Mouse (Mus musculus) cerebellum, adult (tissue): ENCODE data around the gene Tmppe.

ENCODE experiments used
- ATAC-seq: cut with Nextera tagmentation; 2 replicates; pipeline ENCODE4 v1.9.2; 2017; ENCODE audit warnings: mild to moderate bottlenecking, moderate library complexity, mixed read lengths; ENCODE audit not compliant: insufficient number of reproducible peaks, low FRiP score, low TSS enrichment

The Tmppe gene

DNA sequence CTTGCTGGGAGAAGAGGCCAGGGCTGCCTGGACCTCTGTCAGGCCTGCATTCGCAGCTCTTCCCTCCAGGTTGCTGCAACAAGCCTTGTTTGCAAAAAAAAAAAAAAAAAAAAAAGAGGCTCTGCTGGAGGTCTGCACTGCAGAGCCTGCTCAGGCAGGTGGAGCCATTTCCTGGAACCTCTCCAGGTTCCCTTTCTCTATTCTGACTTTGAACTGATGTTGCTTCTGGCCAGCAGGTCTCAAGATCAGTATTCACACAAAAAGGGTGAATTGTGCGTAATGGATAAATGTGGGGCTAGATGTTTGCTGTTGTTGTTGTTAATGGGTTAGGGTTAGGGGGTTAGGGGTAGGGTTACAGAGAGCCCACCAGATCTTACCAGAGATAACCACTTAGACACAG lies 34.8 kb downstream of the Tmppe start:
- ATAC-seq: no peak

DNA sequence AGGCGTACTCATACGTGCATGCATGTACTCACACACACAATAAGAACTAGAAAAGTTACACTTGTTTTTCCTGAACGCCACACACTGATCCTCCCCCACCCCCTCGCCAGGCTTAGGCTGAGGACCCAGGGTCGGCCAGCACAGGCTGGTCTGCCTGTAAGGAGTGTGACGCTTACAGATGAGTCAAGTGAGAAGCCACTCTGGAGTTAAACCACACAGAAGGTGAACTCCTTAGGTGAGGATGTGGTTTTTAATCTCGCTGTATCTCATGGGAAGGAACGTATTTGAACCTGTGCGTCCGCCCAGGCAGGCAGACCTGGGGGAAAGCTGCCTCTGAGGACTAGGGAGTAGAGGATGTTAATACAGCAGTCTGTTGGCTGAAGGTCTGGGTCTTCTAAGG lies 39.6 kb downstream of the Tmppe start:
- no peak for ATAC-seq

DNA sequence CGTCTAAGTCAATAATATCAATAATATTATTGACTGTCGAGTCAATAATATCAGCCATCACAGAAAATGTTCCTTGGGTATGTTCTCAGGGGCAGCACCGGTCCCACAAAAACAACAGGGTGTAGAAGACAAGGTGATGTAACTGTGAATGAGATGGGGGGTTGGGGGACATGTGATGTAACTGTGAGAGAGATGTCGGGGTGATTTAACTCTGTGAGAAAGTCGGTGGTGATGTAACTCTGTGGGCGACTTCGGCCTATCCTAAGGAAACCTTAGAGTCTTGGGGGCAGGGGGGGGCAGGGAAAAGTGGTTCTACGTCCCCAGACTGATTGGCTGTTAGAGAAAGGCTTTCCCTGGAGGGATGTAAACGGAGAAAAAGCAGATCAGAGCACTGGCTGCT lies 41.3 kb downstream of the Tmppe start:
- no peak for ATAC-seq

DNA sequence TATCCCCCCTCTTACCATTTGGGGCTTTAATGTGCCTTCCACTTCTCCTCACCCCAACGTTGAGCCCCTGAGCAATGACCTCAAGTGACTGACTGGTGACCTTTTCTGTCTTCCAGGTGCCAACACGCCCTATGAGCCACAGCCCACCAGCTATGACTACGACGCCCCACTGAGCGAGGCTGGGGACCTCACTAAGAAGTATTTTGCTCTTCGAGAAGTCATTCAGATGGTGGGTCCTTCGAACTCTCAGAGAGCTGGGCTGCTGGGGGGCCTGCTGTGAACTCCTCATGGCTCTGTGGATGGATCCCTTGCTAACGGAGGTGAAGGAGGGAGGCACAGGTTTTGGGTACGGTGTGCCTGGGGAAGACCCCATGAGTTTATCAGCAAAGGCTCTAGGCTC lies 42.0 kb downstream of the Tmppe start:
- ATAC-seq: no peak

DNA sequence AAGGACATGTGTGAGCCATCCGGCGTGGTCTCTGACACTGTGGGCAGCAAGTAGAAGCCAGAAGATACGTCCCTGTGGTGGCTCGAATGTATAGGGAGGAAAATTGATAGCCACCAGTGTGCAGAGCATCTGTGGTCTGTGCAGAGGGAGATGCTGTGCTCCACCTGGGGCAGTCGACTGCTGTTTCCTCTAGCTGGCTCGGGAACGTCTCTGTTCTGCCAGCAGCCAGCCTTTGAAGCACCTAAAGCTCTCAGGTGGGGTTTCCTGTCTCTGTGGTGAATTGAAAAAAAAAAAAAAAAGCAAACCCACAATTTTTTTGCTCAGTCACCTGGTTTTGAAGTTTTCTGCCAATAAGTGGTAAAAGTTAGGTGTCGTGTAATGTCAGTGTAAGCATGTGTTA lies 42.4 kb downstream of the Tmppe start:
- ATAC-seq: no peak

DNA sequence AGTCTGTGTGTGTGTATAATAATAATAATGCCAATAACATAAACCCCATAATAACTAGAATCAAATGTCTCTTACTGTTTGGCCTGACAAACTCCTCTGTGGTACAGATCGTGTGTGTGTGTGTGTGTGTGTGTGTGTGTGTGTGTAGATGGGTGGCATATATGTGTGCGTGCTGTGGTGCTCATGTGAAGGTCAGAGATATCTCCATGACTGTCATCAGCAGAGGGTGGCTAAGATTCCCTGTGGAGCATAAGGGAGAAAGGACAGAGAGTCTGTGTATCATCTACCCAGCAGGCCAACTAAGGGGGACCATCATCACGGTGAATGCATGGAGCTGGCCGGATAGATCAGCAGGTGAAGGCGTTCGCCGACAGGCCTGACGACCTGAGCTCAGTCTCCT lies 46.0 kb downstream of the Tmppe start:
- no peak for ATAC-seq

DNA sequence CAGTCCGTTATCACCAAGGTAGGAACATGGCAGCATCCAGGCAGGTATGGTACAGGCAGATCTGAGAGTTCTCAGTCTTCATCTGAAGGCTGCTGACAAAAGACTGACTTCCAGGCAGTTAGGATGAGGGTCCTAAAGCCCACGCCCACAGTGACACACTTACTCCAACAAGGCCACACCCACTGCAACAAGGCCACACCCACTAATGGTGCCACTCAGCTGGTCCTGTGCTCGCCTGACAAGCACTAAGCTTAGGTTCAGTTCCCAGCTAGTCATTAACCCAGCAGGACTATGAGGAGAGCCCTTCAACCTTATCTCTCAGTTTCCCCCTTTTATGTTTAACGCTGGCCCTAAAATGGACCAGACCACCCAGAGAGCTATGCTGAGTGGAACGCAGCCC lies 47.8 kb downstream of the Tmppe start:
- no peak for ATAC-seq

DNA sequence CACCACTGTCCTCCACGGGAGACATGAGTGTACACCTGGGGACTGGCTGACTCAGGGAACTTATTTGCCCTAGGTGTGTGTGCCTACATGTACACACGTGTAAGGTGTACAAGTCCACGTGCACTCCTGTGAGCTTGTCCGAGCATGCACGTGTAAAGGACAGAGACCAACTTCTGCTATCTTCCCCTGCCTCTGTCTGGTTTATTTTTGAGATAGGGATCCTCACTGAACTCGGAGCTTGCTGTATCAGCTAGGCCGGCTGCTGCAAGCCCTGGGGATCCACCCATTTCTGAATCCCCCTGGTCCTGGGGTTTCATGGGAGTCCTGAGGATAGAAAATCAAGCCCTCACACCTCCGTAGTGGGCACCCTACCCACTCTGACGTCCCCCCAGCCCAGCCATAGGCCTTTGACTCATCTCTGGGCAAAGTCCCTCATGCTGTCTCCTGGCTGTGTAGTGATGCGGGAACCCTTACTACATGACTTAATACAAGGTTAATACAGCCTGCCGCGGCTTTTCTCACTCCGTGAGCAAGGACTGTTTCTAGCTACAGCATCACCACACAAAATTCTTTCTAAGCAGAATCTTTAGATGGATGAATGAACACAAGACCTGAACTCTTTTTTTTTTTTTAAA lies 48.3 kb downstream of the Tmppe start:
- no peak for ATAC-seq

DNA sequence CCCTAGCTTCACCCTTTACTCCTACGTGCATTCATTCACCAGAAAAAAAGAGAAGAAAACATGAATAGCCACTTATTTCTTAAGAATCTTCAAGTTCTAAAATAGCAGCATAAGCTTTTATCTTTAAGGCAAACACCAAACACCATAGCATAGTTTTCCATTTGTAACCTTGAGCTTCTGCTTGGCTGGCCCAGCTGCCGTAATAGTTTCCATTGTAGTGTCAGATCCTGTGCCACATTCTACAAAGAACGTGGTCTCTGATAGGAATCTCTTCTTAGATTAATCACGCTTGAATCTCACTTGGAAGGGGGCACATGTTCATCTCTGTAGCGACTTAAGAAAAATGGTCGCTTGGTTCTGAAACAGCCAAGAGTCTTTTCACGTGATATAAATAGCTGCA lies 50.7 kb downstream of the Tmppe start:
- ATAC-seq: no peak

DNA sequence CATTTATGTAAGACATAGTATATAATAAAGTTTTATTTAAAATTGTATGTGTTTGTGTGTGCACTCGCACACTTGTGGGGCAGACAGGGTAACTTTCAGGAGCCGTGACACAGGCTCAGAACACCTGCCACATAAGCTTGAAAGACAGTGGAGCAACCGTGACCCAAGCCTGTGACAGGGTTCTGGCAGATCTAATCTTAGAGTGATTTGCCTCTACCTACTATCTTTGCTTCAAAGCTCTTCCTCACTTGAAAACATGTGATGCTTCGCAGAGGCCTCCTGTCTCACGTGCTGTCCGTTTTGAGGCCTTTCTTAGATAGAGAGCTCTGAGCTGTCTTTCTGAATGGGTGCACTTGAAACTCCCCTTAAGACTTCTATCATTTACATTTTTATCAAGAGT lies 51.5 kb downstream of the Tmppe start:
- ATAC-seq: no peak

DNA sequence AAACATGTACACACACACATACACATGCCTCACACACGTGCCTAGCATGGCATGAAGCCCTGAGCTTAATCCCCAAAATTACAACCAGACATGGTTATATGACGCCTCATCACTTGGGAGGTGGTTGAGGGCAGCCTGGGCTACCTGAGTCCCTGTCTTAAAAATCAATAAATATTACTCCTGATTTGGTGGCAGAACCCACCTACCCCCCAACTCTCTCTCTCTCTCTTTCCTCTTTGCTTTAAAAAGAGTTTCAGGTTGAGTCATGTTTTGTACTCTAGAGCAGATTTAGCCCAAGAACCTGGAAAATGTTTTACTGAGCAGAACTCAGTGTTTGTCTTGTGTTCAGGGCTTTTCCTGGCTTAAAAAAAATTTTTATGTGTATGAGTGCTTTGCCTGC lies 54.5 kb downstream of the Tmppe start:
- no peak for ATAC-seq
